Mouse (Mus musculus): ENCODE measurements around the gene Sp1. TPM values are rescaled to one million over a fixed set of nuclear protein-coding genes. Genes with fewer than 3 reads are reported as not detected.

Sp1 gene
- 55.3 TPM for polyA plus RNA-seq (2014; fragmentation: Illumina TruSeq; extraction: RNeasy Lipid Tissue Mini Kit (QIAGEN cat#74804); ENCODE audit: low read depth, low replicate concordance)

DNA sequence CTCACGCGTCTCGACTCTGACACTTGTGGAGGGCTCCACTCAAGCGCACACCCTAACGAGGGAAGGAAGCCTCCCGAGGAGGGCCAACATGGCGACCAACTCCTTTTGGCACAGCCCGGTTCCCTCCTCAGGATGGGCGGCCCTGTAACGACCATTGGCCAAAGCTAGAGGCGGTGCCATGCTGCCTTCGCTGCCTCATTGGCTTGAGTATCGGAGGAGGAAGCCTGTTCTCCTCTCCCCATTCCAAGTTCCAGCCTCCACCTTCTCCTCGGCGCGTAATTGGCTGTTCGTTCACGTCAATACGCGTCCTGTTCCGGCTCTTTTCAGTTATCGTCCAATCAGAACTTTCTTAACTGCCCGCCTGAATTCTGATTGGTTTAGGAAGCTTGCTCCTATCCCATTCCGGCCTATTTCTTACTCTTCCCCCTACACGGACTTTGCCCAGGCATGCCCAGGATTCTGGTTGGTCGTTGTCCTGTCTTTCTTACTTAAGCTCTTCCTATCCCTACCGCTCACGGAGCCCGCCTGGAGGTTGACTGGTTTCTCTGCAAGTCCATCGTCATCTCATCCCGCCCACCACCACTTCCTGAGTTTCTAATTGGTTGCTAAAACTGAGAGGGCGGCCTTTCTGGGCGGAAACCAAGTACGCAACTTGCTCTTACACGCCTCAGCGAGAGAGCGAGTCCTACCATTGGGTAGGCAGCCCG, at the start of gene Sp1:
TSS of gene Sp1 (plus strand) at position 655 of the 707 bp plus-strand sequence.

DNA sequence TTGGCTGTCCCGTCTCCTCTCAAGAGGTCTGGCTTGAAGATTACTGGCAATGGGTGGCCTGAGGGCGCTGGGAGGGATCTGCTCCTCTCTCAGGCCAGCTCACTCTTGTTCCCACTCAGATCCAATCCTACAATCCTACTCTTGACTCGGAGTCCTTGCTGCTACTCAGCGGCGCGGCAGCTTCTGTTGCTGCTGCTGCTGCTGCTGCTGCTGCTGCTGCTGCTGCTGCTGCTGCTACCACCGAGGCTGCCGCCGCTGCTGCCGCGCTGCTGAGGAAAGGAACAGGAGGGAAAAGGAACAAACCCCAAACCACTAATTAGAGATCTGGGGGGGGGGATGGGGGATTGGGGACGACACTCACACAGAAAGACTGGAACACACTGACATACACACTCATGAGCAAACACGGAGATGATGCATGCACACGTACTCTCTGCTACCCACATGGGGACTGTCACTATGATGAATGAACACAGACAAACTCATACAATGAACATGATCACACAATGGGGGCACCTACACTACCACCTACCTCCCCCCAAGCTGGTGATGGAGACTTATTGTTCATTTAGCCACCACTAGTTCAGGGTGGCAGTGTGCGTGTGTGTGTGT, 39.1 kb upstream of the Sp1 start, which contains the start of gene Sp7:
TSS of gene Sp7 (minus strand) at position 450 of the 612 bp plus-strand sequence.

DNA sequence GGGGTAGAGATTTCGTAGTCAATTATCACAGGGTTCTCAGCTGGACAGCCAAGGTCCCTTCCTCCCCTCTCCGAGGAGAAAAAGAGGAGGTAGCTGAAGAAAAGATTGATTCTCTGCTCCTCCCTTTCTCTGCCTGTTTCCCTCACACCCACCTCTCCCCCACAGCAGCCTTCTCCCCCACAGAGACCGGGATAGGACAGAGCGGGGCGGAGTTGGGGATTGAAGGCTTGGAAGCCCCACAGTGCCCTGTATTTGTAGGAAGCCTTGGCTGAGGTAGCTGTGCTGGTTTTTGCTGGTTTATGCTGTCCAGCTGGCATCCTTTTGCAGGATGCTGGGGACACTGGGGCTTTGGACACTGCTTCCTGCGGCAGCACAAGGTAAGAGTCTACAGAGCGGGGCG, 39.2 kb downstream of the Sp1 start, which contains the start of gene Amhr2:
TSS of gene Amhr2 (plus strand) at position 222 of the 400 bp plus-strand sequence.

DNA sequence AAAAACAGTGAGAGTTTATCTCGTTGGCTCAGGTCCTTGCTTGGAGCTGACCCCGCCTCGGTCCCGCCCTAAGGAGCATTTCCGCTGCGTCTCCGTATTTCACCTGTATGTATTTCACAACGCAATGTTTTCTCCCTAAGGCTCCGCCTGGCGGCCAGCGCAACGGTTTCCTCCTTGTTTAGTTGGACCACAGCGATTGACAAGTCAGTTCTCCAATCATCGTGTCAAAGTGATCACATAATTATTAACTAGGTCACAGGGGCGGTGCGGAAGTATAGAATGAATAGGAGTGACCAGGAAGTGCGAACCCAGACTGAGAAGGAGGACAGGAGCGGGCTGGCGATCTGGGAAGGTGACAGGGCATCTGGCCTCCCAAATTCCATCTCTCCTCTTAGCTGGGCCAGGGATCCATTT, 53.0 kb downstream of the Sp1 start, which contains the start of gene Prr13:
TSS of gene Prr13 (plus strand) at position 125 of the 414 bp plus-strand sequence.

DNA sequence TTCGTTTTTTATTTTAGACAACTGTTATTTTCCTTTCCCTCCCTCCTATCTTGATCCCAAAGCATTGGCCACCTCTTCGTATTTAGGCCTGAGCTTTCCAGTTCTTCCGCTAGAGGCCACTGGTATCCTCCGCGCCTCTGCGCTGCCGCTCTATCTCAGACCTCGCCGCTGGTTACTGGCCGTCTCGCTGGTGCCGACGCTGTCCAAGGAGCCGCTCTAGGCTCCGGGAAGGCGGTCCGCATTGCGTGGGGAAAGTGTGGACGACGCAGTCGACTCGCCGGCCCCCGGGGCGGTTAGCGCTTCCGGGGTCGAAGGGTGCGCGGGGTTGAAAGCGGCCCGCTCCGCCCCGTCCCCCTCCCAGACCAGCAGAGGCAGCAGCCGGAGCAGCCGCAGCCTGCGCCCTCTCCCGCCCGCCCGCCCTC, 64.3 kb downstream of the Sp1 start, which contains the start of gene Pcbp2:
TSS of gene Pcbp2 (plus strand) at position 357 of the 422 bp plus-strand sequence.

Other genes starting within 250 kb of the Sp1 start
- 24.9 TPM for gene Zfp740, start 202.9 kb upstream of the Sp1 start, polyA plus RNA-seq (2014; fragmentation: Illumina TruSeq; extraction: RNeasy Lipid Tissue Mini Kit (QIAGEN cat#74804); ENCODE audit: low read depth, low replicate concordance)
- gene Csad, start 201.4 kb upstream of the Sp1 start, polyA plus RNA-seq (2014; fragmentation: Illumina TruSeq; extraction: RNeasy Lipid Tissue Mini Kit (QIAGEN cat#74804); ENCODE audit: low read depth, low replicate concordance): 66.9 TPM
- not detected for gene Itgb7, start 174.2 kb upstream of the Sp1 start, polyA plus RNA-seq (2014; fragmentation: Illumina TruSeq; extraction: RNeasy Lipid Tissue Mini Kit (QIAGEN cat#74804); ENCODE audit: low read depth, low replicate concordance)
- 5.9 TPM for gene Rarg, start 148.6 kb upstream of the Sp1 start, polyA plus RNA-seq (2014; fragmentation: Illumina TruSeq; extraction: RNeasy Lipid Tissue Mini Kit (QIAGEN cat#74804); ENCODE audit: low read depth, low replicate concordance)
- gene Gm9918, start 135.6 kb upstream of the Sp1 start, polyA plus RNA-seq (2014; fragmentation: Illumina TruSeq; extraction: RNeasy Lipid Tissue Mini Kit (QIAGEN cat#74804); ENCODE audit: low read depth, low replicate concordance): not detected
- 0.93 TPM for gene Mfsd5, start 126.7 kb upstream of the Sp1 start, polyA plus RNA-seq (2014; fragmentation: Illumina TruSeq; extraction: RNeasy Lipid Tissue Mini Kit (QIAGEN cat#74804); ENCODE audit: low read depth, low replicate concordance)
- not detected for gene Espl1, start 109.9 kb upstream of the Sp1 start, polyA plus RNA-seq (2014; fragmentation: Illumina TruSeq; extraction: RNeasy Lipid Tissue Mini Kit (QIAGEN cat#74804); ENCODE audit: low read depth, low replicate concordance)
- gene Pfdn5, start 80.0 kb upstream of the Sp1 start, polyA plus RNA-seq (2014; fragmentation: Illumina TruSeq; extraction: RNeasy Lipid Tissue Mini Kit (QIAGEN cat#74804); ENCODE audit: low read depth, low replicate concordance): 84.0 TPM
- gene Myg1, start 74.4 kb upstream of the Sp1 start, polyA plus RNA-seq (2014; fragmentation: Illumina TruSeq; extraction: RNeasy Lipid Tissue Mini Kit (QIAGEN cat#74804); ENCODE audit: low read depth, low replicate concordance): 4.4 TPM
- gene Aaas, start 55.4 kb upstream of the Sp1 start, polyA plus RNA-seq (2014; fragmentation: Illumina TruSeq; extraction: RNeasy Lipid Tissue Mini Kit (QIAGEN cat#74804); ENCODE audit: low read depth, low replicate concordance): 3.6 TPM
- not detected for gene Sp7, start 39.0 kb upstream of the Sp1 start, polyA plus RNA-seq (2014; fragmentation: Illumina TruSeq; extraction: RNeasy Lipid Tissue Mini Kit (QIAGEN cat#74804); ENCODE audit: low read depth, low replicate concordance)
- gene Amhr2, start 39.2 kb downstream of the Sp1 start, polyA plus RNA-seq (2014; fragmentation: Illumina TruSeq; extraction: RNeasy Lipid Tissue Mini Kit (QIAGEN cat#74804); ENCODE audit: low read depth, low replicate concordance): not detected
- 53.1 TPM for gene Prr13, start 52.9 kb downstream of the Sp1 start, polyA plus RNA-seq (2014; fragmentation: Illumina TruSeq; extraction: RNeasy Lipid Tissue Mini Kit (QIAGEN cat#74804); ENCODE audit: low read depth, low replicate concordance)
- gene Pcbp2, start 64.4 kb downstream of the Sp1 start, polyA plus RNA-seq (2014; fragmentation: Illumina TruSeq; extraction: RNeasy Lipid Tissue Mini Kit (QIAGEN cat#74804); ENCODE audit: low read depth, low replicate concordance): 701 TPM
- gene Gm10337, start 97.6 kb downstream of the Sp1 start, polyA plus RNA-seq (2014; fragmentation: Illumina TruSeq; extraction: RNeasy Lipid Tissue Mini Kit (QIAGEN cat#74804); ENCODE audit: low read depth, low replicate concordance): not detected
- gene Map3k12, start 110.9 kb downstream of the Sp1 start, polyA plus RNA-seq (2014; fragmentation: Illumina TruSeq; extraction: RNeasy Lipid Tissue Mini Kit (QIAGEN cat#74804); ENCODE audit: low read depth, low replicate concordance): 1.4 TPM
- 1.1 TPM for gene Tarbp2, start 112.0 kb downstream of the Sp1 start, polyA plus RNA-seq (2014; fragmentation: Illumina TruSeq; extraction: RNeasy Lipid Tissue Mini Kit (QIAGEN cat#74804); ENCODE audit: low read depth, low replicate concordance)
- gene Npff, start 118.8 kb downstream of the Sp1 start, polyA plus RNA-seq (2014; fragmentation: Illumina TruSeq; extraction: RNeasy Lipid Tissue Mini Kit (QIAGEN cat#74804); ENCODE audit: low read depth, low replicate concordance): not detected
- gene Gm28047, start 218.9 kb downstream of the Sp1 start, polyA plus RNA-seq (2014; fragmentation: Illumina TruSeq; extraction: RNeasy Lipid Tissue Mini Kit (QIAGEN cat#74804); ENCODE audit: low read depth, low replicate concordance): not detected
- 23.5 TPM for gene Atf7, start 219.3 kb downstream of the Sp1 start, polyA plus RNA-seq (2014; fragmentation: Illumina TruSeq; extraction: RNeasy Lipid Tissue Mini Kit (QIAGEN cat#74804); ENCODE audit: low read depth, low replicate concordance)

Measured in kidney, adult 10 weeks (tissue).